Mouse (Mus musculus) midbrain, embryonic 15.5 days (tissue): ENCODE data around the gene Ppp1r8. TPM values are rescaled to one million over a fixed set of nuclear protein-coding genes. Genes with fewer than 3 reads are reported as not detected.

ENCODE experiments used
- ATAC-seq: fragments of 200-750 bp; cut with Nextera tagmentation; replicated peaks from 2 replicates; pipeline ENCODE4 v1.8.0; 2017; ENCODE audit warnings: moderate TSS enrichment
- H3K27ac ChIP-seq: fragments of 300-500 bp; sonication (generic); 2 replicates; pipeline ENCODE4 v1.5.1; 2015; ENCODE audit warnings: mild to moderate bottlenecking, inconsistent platforms
- H3K27me3 ChIP-seq: fragments of 300-500 bp; sonication (generic); replicated peaks from 2 replicates; pipeline ENCODE4 v1.6.1; 2015; ENCODE audit warnings: inconsistent platforms
- H3K36me3 ChIP-seq: fragments of 300-500 bp; sonication (generic); replicated peaks from 2 replicates; pipeline ENCODE4 v1.6.1; 2015; ENCODE audit warnings: inconsistent platforms
- H3K4me1 ChIP-seq: fragments of 300-500 bp; sonication (generic); 2 replicates; pipeline ENCODE4 v1.6.1; 2015; ENCODE audit warnings: inconsistent platforms
- H3K4me2 ChIP-seq: fragments of 300-500 bp; sonication (generic); 2 replicates; pipeline ENCODE4 v1.6.1; 2015; ENCODE audit warnings: inconsistent platforms, mild to moderate bottlenecking, moderate library complexity
- H3K4me3 ChIP-seq: fragments of 300-500 bp; sonication (generic); 2 replicates; pipeline ENCODE4 v1.5.1; 2015; ENCODE audit warnings: mild to moderate bottlenecking, inconsistent platforms
- H3K9ac ChIP-seq: fragments of 300-500 bp; sonication (generic); 2 replicates; pipeline ENCODE4 v1.6.1; 2015; ENCODE audit warnings: mild to moderate bottlenecking, inconsistent platforms
- H3K9me3 ChIP-seq: fragments of 300-500 bp; sonication (generic); 2 replicates; pipeline ENCODE4 v1.6.1; 2016; ENCODE audit warnings: inconsistent platforms
- WGBS: fragments of 180-500 bp; shearing (Covaris S2); methylation state at CpG from one replicate; pipeline ENCODE4 v1.1.7; 2015; ENCODE audit warnings: mixed read lengths; 5-methylcytosine and 5-hydroxymethylcytosine counted together
- polyA plus RNA-seq: library from polyadenylated mRNA; unstranded; fragments of >200 nt; fragmentation: Nextera tagmentation; extraction: Ambion mirVana; gene quantifications from 2 replicates; pipeline ENCODE4 v1.2.1, GENCODE M21; 2015

Gene Ppp1r8
- polyA plus RNA-seq: 52.8 and 59.9 TPM in 2 replicates

- Histone ChIP-seq H3K4me3 (peak within 1 kb of the TSS; percentile 88), H3K4me2 (peak within 1 kb of the TSS; percentile 82), H3K27ac (peak within 1 kb of the TSS; percentile 84), H3K9me3 (no peaks in the 10 kb centered on the region), H3K36me3 (peaks cover 6% of the 10 kb centered on the region; the same call in 1 of the 2 replicates), H3K9ac (peak within 1 kb of the TSS; percentile 89), H3K4me1 (peaks cover 18% of the 10 kb centered on the region), H3K27me3 (no peaks in the 10 kb centered on the region)
- ATAC-seq: peak; percentile 99
- WGBS: 1% methylated on average over 40 of the region's 40 CpGs
These were observed at the start of gene Ppp1r8 for GRCm38 (mm10) chr4:132842970-132843704. Ppp1r8 (minus strand) TSS chr4:132843169.

DNA sequence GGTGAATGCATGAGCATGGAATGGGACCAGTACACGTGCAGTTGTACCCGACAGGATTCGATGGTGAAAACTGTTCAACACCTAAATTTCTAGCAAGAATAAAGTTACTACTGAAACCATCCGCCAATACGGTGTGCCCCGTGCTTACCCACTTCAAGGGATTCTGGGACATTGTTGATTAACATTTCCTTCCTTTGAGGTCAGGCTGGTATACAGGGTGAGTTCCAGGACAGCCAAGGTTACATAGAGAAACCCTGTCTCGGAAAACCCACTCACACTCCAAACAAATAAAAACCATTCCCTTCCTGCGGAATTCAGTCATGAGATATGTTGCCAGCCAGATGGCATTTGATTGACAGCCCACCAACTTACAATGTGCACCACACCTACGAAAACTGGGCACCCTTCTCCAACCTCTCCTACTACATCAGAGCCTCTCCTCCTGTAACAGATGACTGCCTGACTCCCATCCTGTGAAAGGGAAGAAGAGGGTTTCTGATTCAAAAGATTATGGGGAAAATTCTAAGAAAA, 41.9 kb upstream of the Ppp1r8 start:
- Histone ChIP-seq H3K27me3 (no peaks in the 10 kb centered on the region), H3K9me3 (no peaks in the 10 kb centered on the region), H3K4me2 (peak overlapping the region; percentile 77), H3K36me3 (no peaks in the 10 kb centered on the region), H3K4me3 (peak overlapping the region; percentile 81), H3K27ac (peak overlapping the region; percentile 82), H3K4me1 (peaks cover 37% of the 10 kb centered on the region), H3K9ac (peak overlapping the region; percentile 55)
- ATAC-seq: peak; percentile 51
- WGBS: 14% methylated on average over 9 of the region's 9 CpGs

DNA sequence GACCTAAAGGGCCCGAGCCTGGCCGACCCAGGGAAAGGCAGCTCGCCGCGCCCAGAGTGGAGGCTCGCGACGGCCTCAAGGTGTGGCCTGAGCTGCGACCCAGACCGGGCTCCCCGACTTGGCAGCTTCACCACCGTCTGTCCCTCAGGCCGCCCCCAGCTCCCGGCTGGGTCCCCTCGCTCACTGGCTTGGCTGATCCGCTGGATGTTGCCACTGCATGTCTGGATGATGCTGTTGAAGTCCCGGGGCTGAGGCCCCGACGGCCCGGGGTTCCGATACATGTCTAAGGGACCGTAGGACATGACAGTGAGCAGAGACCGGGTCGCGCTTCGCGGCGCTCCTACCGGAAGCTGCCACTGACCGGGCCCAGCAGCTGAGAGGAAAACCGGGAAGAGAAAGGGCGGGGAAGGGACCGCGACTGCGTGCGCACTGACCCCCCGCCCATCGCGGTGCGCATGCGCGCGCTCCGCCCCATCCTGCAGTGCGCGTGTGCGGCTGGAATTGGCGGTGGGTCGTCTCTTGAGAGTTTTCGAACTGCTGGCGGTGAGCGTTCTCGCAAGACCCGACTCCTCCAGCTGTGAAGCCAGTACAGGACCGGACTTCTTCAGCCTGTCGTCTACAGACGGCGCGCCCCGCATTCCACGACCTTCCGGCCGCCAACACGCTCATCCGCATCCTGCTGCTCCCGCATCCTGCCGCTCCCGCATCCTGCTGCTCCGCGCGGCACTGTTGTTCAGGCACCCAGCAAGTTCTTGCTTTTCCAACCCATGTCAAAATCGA, 41.3 kb upstream of the Ppp1r8 start, which contains the start of gene Stx12:
Gene Stx12, minus strand, starts transcription at position 446 of the 780 bp plus-strand sequence.
- peaks cover 37% of the 10 kb centered on the region for H3K4me1 ChIP-seq
- ATAC-seq: peak; percentile 96
- WGBS: under 1% methylated on average over 72 of the region's 72 CpGs
- H3K9ac ChIP-seq: peak within 1 kb of the TSS; percentile 93
- no peaks in the 10 kb centered on the region for H3K36me3 ChIP-seq
- H3K27ac ChIP-seq: peak within 1 kb of the TSS; percentile 82
- H3K9me3 ChIP-seq: no peaks in the 10 kb centered on the region
- peak within 1 kb of the TSS; percentile 77 for H3K4me2 ChIP-seq
- no peaks in the 10 kb centered on the region for H3K27me3 ChIP-seq
- peak within 1 kb of the TSS; percentile 81 for H3K4me3 ChIP-seq

- 5% methylated on average over 20 of the region's 21 CpGs for WGBS
- H3K27ac ChIP-seq: peak overlapping the region; percentile 82
- H3K36me3 ChIP-seq: no peaks in the 10 kb centered on the region
- peak; percentile 11; the same call in 1 of the 2 replicates for ATAC-seq
- H3K4me3 ChIP-seq: peak overlapping the region; percentile 81
- H3K4me2 ChIP-seq: peak overlapping the region; percentile 77
- H3K9me3 ChIP-seq: no peaks in the 10 kb centered on the region
- peak overlapping the region; percentile 93 for H3K9ac ChIP-seq
- H3K27me3 ChIP-seq: no peaks in the 10 kb centered on the region
- H3K4me1 ChIP-seq: peaks cover 37% of the 10 kb centered on the region
These were observed 40.6 kb upstream of the Ppp1r8 start for GRCm38 (mm10) chr4:132883561-132884063.

- H3K36me3 ChIP-seq: peaks cover 9% of the 10 kb centered on the region
- no peak overlapping the region for H3K27ac ChIP-seq
- no peak overlapping the region for H3K9ac ChIP-seq
- H3K4me1 ChIP-seq: no peaks in the 10 kb centered on the region
- 95% methylated on average over 7 of the region's 7 CpGs for WGBS
- H3K4me2 ChIP-seq: no peak overlapping the region
- H3K4me3 ChIP-seq: no peak overlapping the region
- no peak for ATAC-seq
- no peaks in the 10 kb centered on the region for H3K9me3 ChIP-seq
- H3K27me3 ChIP-seq: no peaks in the 10 kb centered on the region
These were observed 31.6 kb upstream of the Ppp1r8 start for GRCm38 (mm10) chr4:132874363-132875097.

- ATAC-seq: no peak
- Histone ChIP-seq H3K9ac (no peak overlapping the region), H3K36me3 (peaks cover 16% of the 10 kb centered on the region), H3K27me3 (no peaks in the 10 kb centered on the region), H3K4me2 (no peak overlapping the region), H3K9me3 (no peaks in the 10 kb centered on the region), H3K4me1 (no peaks in the 10 kb centered on the region), H3K4me3 (no peak overlapping the region), H3K27ac (no peak overlapping the region)
- WGBS: 91% methylated on average over 11 of the region's 11 CpGs
These were observed 30.8 kb upstream of the Ppp1r8 start for GRCm38 (mm10) chr4:132873481-132874362.

- H3K27me3 ChIP-seq: no peaks in the 10 kb centered on the region
- no peaks in the 10 kb centered on the region for H3K9me3 ChIP-seq
- no peaks in the 10 kb centered on the region for H3K4me1 ChIP-seq
- peaks cover 36% of the 10 kb centered on the region for H3K36me3 ChIP-seq
- 89% methylated on average over 3 of the region's 3 CpGs for WGBS
- no peak for ATAC-seq
- H3K4me3 ChIP-seq: no peak overlapping the region
- H3K4me2 ChIP-seq: no peak overlapping the region
- H3K27ac ChIP-seq: no peak overlapping the region
- H3K9ac ChIP-seq: no peak overlapping the region
These were observed 28.1 kb upstream of the Ppp1r8 start for GRCm38 (mm10) chr4:132871116-132871515.

- WGBS: 88% methylated on average over 2 of the region's 2 CpGs
- Histone ChIP-seq H3K27ac (no peak overlapping the region), H3K9ac (no peak overlapping the region), H3K9me3 (no peaks in the 10 kb centered on the region), H3K4me1 (no peaks in the 10 kb centered on the region), H3K27me3 (no peaks in the 10 kb centered on the region), H3K4me2 (no peak overlapping the region), H3K36me3 (peaks cover 55% of the 10 kb centered on the region), H3K4me3 (no peak overlapping the region)
- ATAC-seq: no peak
These were observed 21.9 kb upstream of the Ppp1r8 start for GRCm38 (mm10) chr4:132864856-132865255.

GRCm38 (mm10) chr4:132863012-132863411, 20.0 kb upstream of the Ppp1r8 start:
- Histone ChIP-seq H3K4me2 (no peak overlapping the region), H3K9ac (no peak overlapping the region), H3K36me3 (peaks cover 47% of the 10 kb centered on the region), H3K4me1 (no peaks in the 10 kb centered on the region), H3K9me3 (no peaks in the 10 kb centered on the region), H3K27me3 (no peaks in the 10 kb centered on the region), H3K4me3 (no peak overlapping the region), H3K27ac (no peak overlapping the region)
- WGBS: 95% methylated on average over 13 of the region's 13 CpGs
- no peak for ATAC-seq

- no peak overlapping the region for H3K4me3 ChIP-seq
- no peak overlapping the region for H3K9ac ChIP-seq
- no peak for ATAC-seq
- no peaks in the 10 kb centered on the region for H3K9me3 ChIP-seq
- H3K4me1 ChIP-seq: no peaks in the 10 kb centered on the region
- WGBS: 93% methylated on average over 1 of the region's 1 CpGs
- H3K36me3 ChIP-seq: peaks cover 55% of the 10 kb centered on the region
- H3K4me2 ChIP-seq: no peak overlapping the region
- no peak overlapping the region for H3K27ac ChIP-seq
- no peaks in the 10 kb centered on the region for H3K27me3 ChIP-seq
These were observed 17.9 kb upstream of the Ppp1r8 start for GRCm38 (mm10) chr4:132860880-132861279.

DNA sequence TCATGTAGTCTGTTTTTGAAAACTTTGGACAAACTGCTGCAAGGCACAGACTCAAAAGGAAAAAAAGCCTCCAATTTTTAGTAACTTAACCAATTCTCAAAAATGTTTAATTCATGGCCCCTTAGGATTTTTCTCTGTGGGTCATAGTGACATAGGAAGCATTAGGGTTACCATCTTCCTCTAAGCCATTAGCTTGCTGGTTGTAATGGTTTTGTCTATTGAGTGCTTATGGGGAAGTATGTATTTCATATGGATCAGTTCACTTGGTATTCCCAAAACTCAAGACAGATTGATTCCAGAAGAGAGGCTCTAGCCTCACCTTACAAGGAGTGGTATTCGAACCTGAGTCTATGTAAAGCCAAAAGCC, 719 bp upstream of the Ppp1r8 start:
- Histone ChIP-seq H3K27ac (peak overlapping the region; percentile 84), H3K36me3 (peaks cover 8% of the 10 kb centered on the region; the same call in 1 of the 2 replicates), H3K9ac (peak overlapping the region; percentile 35), H3K4me1 (peaks cover 18% of the 10 kb centered on the region), H3K4me3 (peak overlapping the region; percentile 88), H3K9me3 (no peaks in the 10 kb centered on the region), H3K27me3 (no peaks in the 10 kb centered on the region), H3K4me2 (peak overlapping the region; percentile 82)
- ATAC-seq: no peak
- 86% methylated on average over 1 of the region's 1 CpGs for WGBS
